Mouse (Mus musculus) spleen, adult 2 months (tissue): ENCODE results near the gene Gfod2.

Experiments used
- CTCF ChIP-seq: fragments of 200-500 bp; IDR thresholded peaks from 2 replicates; pipeline ENCODE4 v1.5.1; 2011; ENCODE audit warnings: mild to moderate bottlenecking, inconsistent platforms; ENCODE audit not compliant: insufficient read depth, insufficient read length, insufficient replicate concordance; ENCODE audit errors: extremely low read depth
- POLR2A ChIP-seq: fragments of 200-500 bp; IDR thresholded peaks from 2 replicates; pipeline ENCODE4 v1.6.1; 2011; ENCODE audit warnings: low read depth, low read length, inconsistent platforms

- TF ChIP-seq CTCF (no peak), POLR2A (no peak)
Observed at GRCm38 (mm10) chr8:105697196-105697780, 61.2 kb downstream of the Gfod2 start.
